Mouse (Mus musculus): Measurements from ENCODE around the gene Btbd16. TPM values are rescaled to one million over a fixed set of nuclear protein-coding genes. Genes with fewer than 3 reads are reported as not detected.

Btbd16 gene
- 0.70 TPM for total RNA-seq (2023)

DNA sequence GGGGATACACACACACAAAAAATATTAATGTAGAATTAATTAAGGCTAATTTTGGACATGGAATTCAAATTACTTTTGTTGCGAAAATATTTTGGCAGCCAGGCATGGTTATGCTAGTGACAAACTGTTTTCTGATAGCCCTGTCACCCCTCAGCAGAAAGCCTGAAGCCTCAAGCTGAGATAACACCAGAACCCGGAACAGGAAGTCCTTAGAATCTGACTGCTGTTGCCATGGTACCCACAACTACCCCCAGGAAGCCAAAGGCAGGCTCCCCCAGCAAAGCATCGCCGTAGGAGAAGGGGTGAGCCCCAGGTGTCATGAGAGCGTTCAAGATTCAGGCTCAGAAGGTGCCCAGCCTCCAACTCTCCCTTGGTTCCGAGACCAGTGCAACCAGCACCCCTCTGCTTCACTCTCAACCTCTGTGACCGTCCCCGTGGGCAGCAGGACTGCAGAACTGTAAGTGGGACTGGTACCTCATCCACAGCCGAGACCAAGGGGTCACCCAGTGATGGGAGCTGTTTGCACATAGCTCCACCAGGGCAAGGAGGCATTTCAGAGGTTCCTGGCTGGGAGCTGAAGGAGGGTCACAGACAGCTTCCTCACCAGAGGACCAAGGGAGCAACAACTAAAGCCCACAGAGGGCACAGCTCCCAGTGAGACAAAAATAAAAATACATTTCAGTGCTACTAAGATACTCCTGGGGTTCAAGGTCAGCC, at the start of gene Btbd16:
TSS of gene Btbd16 (plus strand) at position 156 of the 717 bp plus-strand sequence.

GRCm38 (mm10) chr7:130865613-130866591, 92.0 kb downstream of the Btbd16 start, which contains the start of gene Plekha1:
Gene Plekha1, plus strand, starts transcription at chr7:130865756.

Other genes with a start within 250 kb of the Btbd16 start
- 95.8 TPM for gene Nsmce4a, start 201.0 kb upstream of the Btbd16 start, total RNA-seq (2023)
- 12.6 TPM for gene Tacc2, start 196.6 kb upstream of the Btbd16 start, total RNA-seq (2023)
- 65.8 TPM for gene Plekha1, start 91.7 kb downstream of the Btbd16 start, total RNA-seq (2023)
- gene Htra1, start 162.0 kb downstream of the Btbd16 start, total RNA-seq (2023), result not detected

Data from CD8-positive naive resting alpha-beta T cell, adult 57 days (primary cell).